Mouse (Mus musculus): ENCODE data around the gene Ctag2. TPM values are rescaled to one million over a fixed set of nuclear protein-coding genes. Genes with fewer than 3 reads are reported as not detected.

Gene Ctag2
- not detected in 2 replicates for total RNA-seq (2017)

GRCm38 (mm10) chrX:65047344-65047743 is at the start of gene Ctag2:
Ctag2 (plus strand) TSS chrX:65047644.
- no peak for ATAC-seq (replicated peaks; ENCODE audit: low read depth, poor library complexity, severe bottlenecking)
